Mouse (Mus musculus) heart, embryonic 13.5 days (tissue): ENCODE results near the gene Cpt1c. TPM values are rescaled to one million over a fixed set of nuclear protein-coding genes. Genes with fewer than 3 reads are reported as not detected.
A peak's percentile ranks its signal among the peaks of the same experiment; 100 is the strongest.

ENCODE experiments used
- ATAC-seq: fragments of 200-750 bp; cut with Nextera tagmentation; 2 replicates; pipeline ENCODE4 v1.8.0; 2017; ENCODE audit warnings: moderate TSS enrichment; ENCODE audit not compliant: insufficient number of reproducible peaks, low FRiP score, low TSS enrichment; ENCODE audit errors: extremely low read depth
- H3K27ac ChIP-seq: fragments of 300-500 bp; sonication (generic); replicated peaks from 2 replicates; pipeline ENCODE4 v1.5.1; 2015; ENCODE audit warnings: moderate library complexity, mild to moderate bottlenecking, inconsistent platforms
- H3K27me3 ChIP-seq: fragments of 300-500 bp; sonication (generic); replicated peaks from 2 replicates; pipeline ENCODE4 v1.6.1; 2015; ENCODE audit warnings: mild to moderate bottlenecking, inconsistent platforms
- H3K36me3 ChIP-seq: fragments of 300-500 bp; sonication (generic); 2 replicates; pipeline ENCODE4 v1.6.1; 2015; ENCODE audit warnings: mild to moderate bottlenecking, inconsistent platforms
- H3K4me1 ChIP-seq: fragments of 300-500 bp; sonication (generic); 2 replicates; pipeline ENCODE4 v1.6.1; 2015; ENCODE audit warnings: inconsistent platforms
- H3K4me2 ChIP-seq: fragments of 300-500 bp; sonication (generic); 2 replicates; pipeline ENCODE4 v1.6.1; 2015; ENCODE audit warnings: inconsistent platforms, mild to moderate bottlenecking, moderate library complexity
- H3K4me3 ChIP-seq: fragments of 300-500 bp; sonication (generic); 2 replicates; pipeline ENCODE4 v1.5.1; 2015; ENCODE audit warnings: moderate library complexity, mild to moderate bottlenecking, inconsistent platforms
- H3K9ac ChIP-seq: fragments of 300-500 bp; sonication (generic); 2 replicates; pipeline ENCODE4 v1.6.1; 2015; ENCODE audit warnings: inconsistent platforms, mild to moderate bottlenecking, moderate library complexity
- H3K9me3 ChIP-seq: fragments of 300-500 bp; sonication (generic); 2 replicates; pipeline ENCODE4 v1.6.1; 2016; ENCODE audit warnings: inconsistent platforms
- WGBS: fragments of 180-500 bp; shearing (Covaris S2); methylation state at CpG from one replicate; pipeline ENCODE4 v1.1.7; 2015; ENCODE audit warnings: mixed read lengths; 5-methylcytosine and 5-hydroxymethylcytosine counted together
- polyA plus RNA-seq: library from polyadenylated mRNA; unstranded; fragments of >200 nt; fragmentation: Nextera tagmentation; extraction: Ambion mirVana; gene quantifications from 2 replicates; pipeline ENCODE4 v1.2.1, GENCODE M21; 2015

Gene Cpt1c
- polyA plus RNA-seq, 1 experiment from 2014 or later = 9.8 TPM

- H3K36me3 ChIP-seq = peaks cover 63% of the 10 kb centered on the region
- 74% methylated on average over 4 of the region's 4 CpGs for WGBS
- ATAC-seq = no peak
Observed at GRCm38 (mm10) chr7:45012824-45013223, 38.2 kb upstream of the Cpt1c start.

GRCm38 (mm10) chr7:45012011-45012410 lies 37.4 kb upstream of the Cpt1c start:
- no peaks in the 10 kb centered on the region for H3K27me3 ChIP-seq
- no peaks in the 10 kb centered on the region for H3K9me3 ChIP-seq
- no peak overlapping the region for H3K4me2 ChIP-seq
- WGBS = 95% methylated on average over 6 of the region's 6 CpGs
- H3K4me1 ChIP-seq = peaks cover 22% of the 10 kb centered on the region
- H3K9ac ChIP-seq = no peak overlapping the region
- no peak for ATAC-seq
- H3K27ac ChIP-seq = no peak overlapping the region
- H3K4me3 ChIP-seq = no peak overlapping the region
- peaks cover 71% of the 10 kb centered on the region for H3K36me3 ChIP-seq

More at GRCm38 (mm10) chr7:45012824-45013223, 38.2 kb upstream of the Cpt1c start:
- Histone ChIP-seq H3K4me3 (no peak overlapping the region), H3K27me3 (no peaks in the 10 kb centered on the region), H3K9me3 (no peaks in the 10 kb centered on the region), H3K27ac (no peak overlapping the region), H3K4me1 (peaks cover 22% of the 10 kb centered on the region), H3K4me2 (no peak overlapping the region), H3K9ac (0 out of 2 replicates have a peak overlapping the region, but pooled peaks have one; percentile 5)

GRCm38 (mm10) chr7:45008411-45008810 lies 33.8 kb upstream of the Cpt1c start:
- Histone ChIP-seq H3K9me3 (no peaks in the 10 kb centered on the region), H3K36me3 (peaks cover 100% of the 10 kb centered on the region), H3K27me3 (no peaks in the 10 kb centered on the region), H3K27ac (no peak overlapping the region), H3K4me3 (no peak overlapping the region), H3K9ac (no peak overlapping the region), H3K4me2 (no peak overlapping the region), H3K4me1 (peaks cover 23% of the 10 kb centered on the region)
- WGBS = 94% methylated on average over 19 of the region's 19 CpGs
- ATAC-seq = no peak

GRCm38 (mm10) chr7:45007846-45008245 lies 33.2 kb upstream of the Cpt1c start:
- no peak overlapping the region for H3K9ac ChIP-seq
- H3K4me2 ChIP-seq = no peak overlapping the region
- no peaks in the 10 kb centered on the region for H3K9me3 ChIP-seq
- no peak overlapping the region for H3K27ac ChIP-seq
- peaks cover 100% of the 10 kb centered on the region for H3K36me3 ChIP-seq
- no peak for ATAC-seq
- H3K27me3 ChIP-seq = no peaks in the 10 kb centered on the region
- H3K4me1 ChIP-seq = peaks cover 18% of the 10 kb centered on the region
- WGBS = 93% methylated on average over 30 of the region's 30 CpGs
- H3K4me3 ChIP-seq = no peak overlapping the region

- H3K9ac ChIP-seq = no peak overlapping the region
- ATAC-seq = no peak
- no peak overlapping the region for H3K27ac ChIP-seq
- 93% methylated on average over 29 of the region's 29 CpGs for WGBS
- H3K4me3 ChIP-seq = no peak overlapping the region
- H3K36me3 ChIP-seq = peaks cover 100% of the 10 kb centered on the region
- H3K9me3 ChIP-seq = no peaks in the 10 kb centered on the region
- H3K4me2 ChIP-seq = no peak overlapping the region
- H3K27me3 ChIP-seq = no peaks in the 10 kb centered on the region
- peaks cover 18% of the 10 kb centered on the region for H3K4me1 ChIP-seq
Observed at GRCm38 (mm10) chr7:45007141-45007540, 32.5 kb upstream of the Cpt1c start.

- no peak overlapping the region for H3K4me2 ChIP-seq
- no peaks in the 10 kb centered on the region for H3K27me3 ChIP-seq
- H3K9ac ChIP-seq = no peak overlapping the region
- peaks cover 18% of the 10 kb centered on the region for H3K4me1 ChIP-seq
- peaks cover 100% of the 10 kb centered on the region for H3K36me3 ChIP-seq
- no peak overlapping the region for H3K27ac ChIP-seq
- no peak overlapping the region for H3K4me3 ChIP-seq
- no peak for ATAC-seq
- 96% methylated on average over 12 of the region's 12 CpGs for WGBS
- H3K9me3 ChIP-seq = no peaks in the 10 kb centered on the region
Observed at GRCm38 (mm10) chr7:45006503-45006902, 31.9 kb upstream of the Cpt1c start.

GRCm38 (mm10) chr7:45005321-45005992 lies 30.8 kb upstream of the Cpt1c start:
- Histone ChIP-seq H3K4me2 (no peak overlapping the region), H3K27me3 (no peaks in the 10 kb centered on the region), H3K4me3 (no peak overlapping the region), H3K9ac (peak overlapping the region; percentile 52; the same call in 1 of the 2 replicates), H3K4me1 (peaks cover 25% of the 10 kb centered on the region), H3K27ac (0 out of 2 replicates have a peak overlapping the region, but pooled peaks have one; percentile 28), H3K9me3 (no peaks in the 10 kb centered on the region), H3K36me3 (peaks cover 100% of the 10 kb centered on the region)
- 85% methylated on average over 6 of the region's 6 CpGs for WGBS
- no peak for ATAC-seq

GRCm38 (mm10) chr7:45004546-45004945 lies 29.9 kb upstream of the Cpt1c start:
- no peak for ATAC-seq
- H3K9ac ChIP-seq = no peak overlapping the region
- no peak overlapping the region for H3K4me2 ChIP-seq
- H3K4me1 ChIP-seq = peaks cover 33% of the 10 kb centered on the region
- H3K27ac ChIP-seq = peak overlapping the region; percentile 43; the same call in 1 of the 2 replicates
- no peak overlapping the region for H3K4me3 ChIP-seq
- WGBS = 52% methylated on average over 3 of the region's 3 CpGs
- no peaks in the 10 kb centered on the region for H3K9me3 ChIP-seq
- no peaks in the 10 kb centered on the region for H3K27me3 ChIP-seq
- H3K36me3 ChIP-seq = peaks cover 100% of the 10 kb centered on the region

GRCm38 (mm10) chr7:45002440-45002839 lies 27.8 kb upstream of the Cpt1c start:
- H3K27ac ChIP-seq = no peak overlapping the region
- no peaks in the 10 kb centered on the region for H3K9me3 ChIP-seq
- H3K4me2 ChIP-seq = no peak overlapping the region
- ATAC-seq = no peak
- peaks cover 48% of the 10 kb centered on the region for H3K4me1 ChIP-seq
- H3K9ac ChIP-seq = peak overlapping the region; percentile 24; the same call in 1 of the 2 replicates
- peaks cover 80% of the 10 kb centered on the region for H3K36me3 ChIP-seq
- no peaks in the 10 kb centered on the region for H3K27me3 ChIP-seq
- no peak overlapping the region for H3K4me3 ChIP-seq
- WGBS = 72% methylated on average over 7 of the region's 7 CpGs

GRCm38 (mm10) chr7:45000539-45001114 lies 26.0 kb upstream of the Cpt1c start:
- H3K4me2 ChIP-seq = no peak overlapping the region
- peak overlapping the region; percentile 5; the same call in 1 of the 2 replicates for H3K27ac ChIP-seq
- peaks cover 67% of the 10 kb centered on the region for H3K36me3 ChIP-seq
- no peak overlapping the region for H3K4me3 ChIP-seq
- no peaks in the 10 kb centered on the region for H3K27me3 ChIP-seq
- H3K4me1 ChIP-seq = peaks cover 59% of the 10 kb centered on the region
- no peaks in the 10 kb centered on the region for H3K9me3 ChIP-seq
- no peak for ATAC-seq
- 81% methylated on average over 21 of the region's 21 CpGs for WGBS
- peak overlapping the region; percentile 50 for H3K9ac ChIP-seq

GRCm38 (mm10) chr7:44999753-45000152 lies 25.1 kb upstream of the Cpt1c start:
- peak overlapping the region; percentile 34 for H3K9ac ChIP-seq
- H3K4me1 ChIP-seq = peaks cover 51% of the 10 kb centered on the region
- peak overlapping the region; percentile 62 for H3K4me3 ChIP-seq
- peaks cover 67% of the 10 kb centered on the region for H3K36me3 ChIP-seq
- 54% methylated on average over 11 of the region's 11 CpGs for WGBS
- H3K9me3 ChIP-seq = no peaks in the 10 kb centered on the region
- H3K4me2 ChIP-seq = peak overlapping the region; percentile 92
- H3K27ac ChIP-seq = peak overlapping the region; percentile 5
- ATAC-seq = no peak
- no peaks in the 10 kb centered on the region for H3K27me3 ChIP-seq
